Mouse (Mus musculus) erythroblast, adult 5-6 weeks (primary cell): ENCODE measurements around the gene Sppl3. TPM values are rescaled to one million over a fixed set of nuclear protein-coding genes. Genes with fewer than 3 reads are reported as not detected.
A peak's percentile ranks its signal among the peaks of the same experiment; 100 is the strongest.
"Not testable (repeated sequence)": the region's sequence is repeated elsewhere in the genome, so short reads cannot be mapped to it uniquely, and the experiment has no call there.

Source experiments
- ATAC-seq: replicated peaks from 2 replicates; pipeline ENCODE4 v1.8.0; 2016; ENCODE audit warnings: moderate number of reproducible peaks, mild to moderate bottlenecking, moderate TSS enrichment, inconsistent platforms; ENCODE audit not compliant: poor library complexity, low FRiP score, severe bottlenecking
- total RNA-seq, 2 experiments: library from RNA; stranded (forward) in 1 of 2; stranded (reverse) in 1 of 2; fragments of 150-400 nt in 1 of 2; fragments of 200-764, 138-1000 nt in 1 of 2; gene quantifications; 2 replicates each; pipeline versions ENCODE4 v1.2.3 to v1.2.4; 2015 to 2017; ENCODE audit warnings: low replicate concordance in 2 of 2

Gene Sppl3
- total RNA-seq, 2 experiments from 2014 or later, result 39.0 to 57.8 TPM

DNA sequence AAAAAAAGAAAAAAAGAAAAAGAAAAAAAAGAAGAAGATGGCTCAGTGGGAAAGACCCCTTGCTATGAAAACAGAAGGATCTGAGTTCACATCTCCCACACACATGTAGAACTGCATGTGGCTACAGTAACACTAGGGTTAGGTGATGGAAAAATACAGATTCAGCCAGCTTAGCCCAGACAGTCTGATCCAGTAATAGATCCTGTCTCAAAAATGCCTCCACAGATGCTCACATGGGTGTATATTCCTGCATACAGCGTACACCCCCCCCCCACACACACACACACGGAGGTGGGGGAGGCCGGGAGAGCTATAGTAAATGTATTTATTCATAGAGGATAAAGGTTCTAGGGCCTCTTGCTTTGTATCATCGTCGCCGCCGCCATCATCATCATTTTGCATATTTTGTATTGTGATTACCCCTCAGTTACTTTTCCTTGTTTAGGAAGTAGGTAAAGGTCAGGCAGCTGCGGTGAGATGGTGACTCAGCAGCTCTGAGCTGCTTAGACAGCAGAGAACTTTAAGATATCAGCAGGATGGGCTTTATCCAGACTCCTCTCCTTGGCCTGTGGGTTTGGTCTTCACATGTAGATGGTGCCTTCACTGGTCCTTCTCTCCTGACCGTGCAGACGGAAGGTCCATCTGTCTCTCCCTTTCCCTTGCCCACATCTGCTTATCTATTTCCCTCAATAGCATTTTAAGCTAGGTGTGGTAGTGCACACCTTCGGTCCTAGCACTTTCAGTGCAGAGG, 57.9 kb downstream of the Sppl3 start:
- peak; percentile 59 for ATAC-seq

DNA sequence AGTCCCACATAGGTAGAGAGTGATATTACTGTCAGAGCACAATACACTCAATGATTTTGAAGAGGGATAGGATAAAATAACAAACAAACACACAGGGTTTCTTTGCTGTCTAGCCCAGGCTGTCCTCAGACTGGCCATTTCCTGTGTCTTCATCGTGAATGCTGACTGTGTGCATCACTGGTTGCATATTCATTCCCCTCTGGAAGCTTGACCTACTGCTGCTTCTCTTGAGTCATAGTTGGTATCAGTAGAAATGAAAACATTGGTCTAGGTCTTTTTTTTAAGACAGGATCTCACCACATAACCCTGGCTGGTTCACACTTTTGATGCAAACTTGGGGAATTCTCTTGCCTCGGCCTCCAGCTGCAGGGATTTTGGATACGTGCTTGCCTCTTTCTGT, 58.7 kb downstream of the Sppl3 start:
- no peak for ATAC-seq

DNA sequence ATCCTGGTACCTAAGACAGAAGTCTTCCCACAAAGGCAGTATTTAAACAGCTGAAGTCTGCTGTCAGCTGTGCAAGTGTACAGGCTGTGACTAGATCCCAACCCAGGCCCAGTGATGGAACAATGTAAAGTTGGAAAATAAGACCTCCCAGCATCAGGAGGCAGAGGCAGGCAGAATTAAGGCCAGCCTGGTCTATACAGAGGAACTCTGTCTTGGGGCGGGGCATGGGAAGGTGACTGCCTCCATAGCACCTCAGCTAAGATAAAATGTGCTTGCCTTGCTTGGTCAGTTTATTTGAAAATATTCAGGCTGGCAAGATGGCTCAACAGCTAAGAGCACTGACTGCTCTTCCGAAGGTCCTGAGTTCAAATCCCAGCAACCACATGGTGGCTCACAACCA, 59.5 kb downstream of the Sppl3 start:
- ATAC-seq, result no peak

DNA sequence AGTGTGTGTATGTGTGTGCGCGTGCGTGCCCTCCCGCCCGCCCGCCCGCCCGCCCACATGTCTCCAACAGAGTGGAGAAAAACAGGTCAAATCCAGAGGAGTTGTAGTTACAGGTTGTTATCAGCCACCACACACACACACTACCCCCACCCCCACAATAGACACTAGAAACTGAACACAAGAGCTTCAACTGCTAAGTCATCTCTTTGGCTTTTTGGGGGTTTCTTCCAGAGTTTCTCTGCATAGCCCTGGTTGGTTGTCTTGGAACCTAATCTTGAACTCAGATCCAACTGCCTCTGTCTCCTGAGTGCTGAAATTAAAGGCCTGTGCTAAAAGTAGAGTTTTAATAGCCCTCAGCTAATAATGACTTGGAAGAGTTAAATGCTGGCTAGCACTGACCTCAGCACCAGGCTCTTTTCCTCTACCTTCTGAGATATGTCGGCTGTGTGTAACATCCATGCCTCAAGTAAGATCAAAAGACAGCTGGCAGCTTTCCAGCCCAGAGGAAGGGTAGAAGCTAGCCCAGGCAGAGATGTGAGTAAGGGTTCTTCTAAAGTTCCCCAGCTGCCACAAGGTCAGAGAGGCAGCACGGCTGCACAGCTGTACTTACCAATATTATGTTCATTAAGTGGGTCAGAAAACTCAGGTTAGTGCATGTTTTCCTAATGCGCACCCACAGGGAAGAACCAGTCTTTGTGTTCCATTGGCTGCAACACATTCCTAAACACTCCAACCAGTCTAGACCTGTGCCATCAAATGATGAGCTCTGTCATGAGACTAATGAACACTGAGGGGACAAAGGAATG, 60.4 kb downstream of the Sppl3 start:
- peak; percentile 33; the same call in 1 of the 2 replicates for ATAC-seq

DNA sequence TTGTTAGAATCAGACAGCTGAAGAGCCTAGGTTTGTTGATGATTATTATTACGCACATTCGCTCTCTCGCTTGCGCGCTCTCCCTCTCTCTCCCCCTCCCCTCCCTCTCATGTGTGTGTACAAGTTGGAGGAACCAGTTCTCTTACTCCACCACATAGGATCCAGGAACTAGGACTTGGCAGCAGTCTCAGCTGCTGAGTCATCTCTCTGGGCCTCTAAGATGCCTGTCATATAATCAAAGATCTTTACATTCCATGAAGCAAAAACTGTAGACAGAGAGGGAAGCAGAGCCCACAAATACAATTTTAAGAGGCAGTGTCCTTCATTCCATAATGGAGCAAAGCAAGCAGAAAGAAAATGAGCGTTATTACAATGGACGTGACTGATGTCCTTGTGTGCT, 61.2 kb downstream of the Sppl3 start:
- ATAC-seq, result peak; percentile 66

DNA sequence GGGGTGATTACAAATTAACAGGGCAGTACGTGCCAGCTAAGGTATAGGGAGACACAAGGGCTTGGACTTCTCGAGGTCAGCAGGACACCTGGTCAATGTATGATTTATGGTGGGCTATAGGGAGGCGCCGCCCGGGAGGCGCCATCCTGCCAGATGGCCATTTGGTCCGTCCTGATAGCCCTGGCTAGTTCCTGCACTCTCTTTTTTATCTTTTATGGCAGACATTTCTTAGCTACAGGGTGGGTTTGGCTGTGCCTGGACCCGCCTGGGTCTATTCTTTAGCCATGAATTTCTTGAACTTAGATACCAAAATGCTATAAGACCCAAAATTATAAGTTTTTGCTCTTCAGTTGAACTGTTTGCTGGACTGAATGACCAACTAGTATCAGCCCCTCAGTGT, 62.4 kb downstream of the Sppl3 start:
- ATAC-seq, result not testable (repeated sequence)

DNA sequence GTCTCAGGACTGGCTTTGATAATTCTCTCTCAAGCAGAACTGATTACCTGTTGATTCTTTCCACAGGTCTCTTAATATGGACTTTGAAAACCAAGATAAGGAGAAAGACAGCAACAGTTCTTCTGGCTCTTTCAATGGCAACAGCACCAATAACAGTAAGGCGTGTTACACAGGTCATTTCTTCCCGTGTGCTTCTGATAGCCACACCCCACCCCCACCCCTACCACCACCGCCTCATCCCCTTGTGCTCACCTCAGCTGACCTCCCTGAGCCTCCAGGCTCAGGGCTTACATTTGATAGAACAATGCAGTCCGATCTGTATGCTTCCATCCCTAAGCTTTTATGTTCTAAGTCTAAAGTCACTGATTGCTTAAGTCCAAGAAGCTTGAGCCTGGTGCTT, 63.8 kb downstream of the Sppl3 start:
- ATAC-seq, result no peak

DNA sequence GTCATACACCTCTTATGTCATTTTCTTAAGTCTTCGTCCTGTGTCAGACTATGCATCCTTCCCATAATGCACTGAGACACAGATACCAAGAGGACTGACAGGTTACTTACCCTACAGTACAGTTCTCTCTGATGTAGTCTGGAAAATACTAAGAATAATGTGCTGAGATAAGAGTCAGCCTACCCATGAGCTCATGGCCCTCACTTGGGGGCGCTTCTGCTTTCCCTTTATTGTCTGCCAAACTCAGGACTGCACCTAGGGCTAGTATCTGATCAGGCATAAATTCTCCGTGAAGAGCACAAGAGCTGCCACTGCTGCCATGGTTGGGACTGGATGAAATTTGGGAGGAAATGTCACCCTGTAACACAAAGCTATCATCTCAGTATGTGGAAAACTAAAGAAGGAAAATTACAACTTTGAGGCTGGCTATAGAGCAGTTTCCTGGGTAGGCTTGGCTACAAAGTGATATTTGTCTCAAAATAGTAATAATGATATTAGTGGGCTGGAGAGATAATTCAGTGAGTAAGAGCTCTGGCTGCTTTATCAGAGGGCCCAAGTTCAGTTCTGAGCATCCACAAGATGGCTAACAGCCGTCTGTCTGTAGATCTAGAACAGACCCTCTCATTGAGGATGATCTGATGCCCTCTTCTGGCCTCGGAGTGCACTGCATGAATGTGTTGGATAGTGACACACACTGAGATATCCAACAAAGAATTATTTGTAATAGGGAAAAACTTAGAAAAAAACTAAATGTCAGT, 65.4 kb downstream of the Sppl3 start:
- ATAC-seq, result peak; percentile 65

DNA sequence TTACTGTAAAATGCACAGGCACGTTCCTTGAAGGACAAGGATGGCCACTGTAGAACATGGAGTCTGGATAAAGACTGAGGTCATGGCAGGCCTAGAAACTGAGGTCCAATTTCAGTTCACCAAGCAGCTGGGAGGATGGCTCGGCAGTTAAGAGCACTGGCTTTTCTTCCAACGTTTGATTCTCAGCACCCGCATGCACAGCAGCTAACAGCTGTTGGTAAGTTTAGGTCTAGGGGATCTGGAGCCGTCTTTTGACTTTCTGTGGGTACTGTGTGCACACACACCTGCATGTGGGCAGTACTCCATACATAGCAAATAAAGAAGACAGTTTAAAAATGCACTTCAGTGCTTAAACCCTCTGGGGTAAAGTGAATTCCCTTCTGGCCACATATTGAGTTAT, 70.7 kb downstream of the Sppl3 start:
- no peak for ATAC-seq

DNA sequence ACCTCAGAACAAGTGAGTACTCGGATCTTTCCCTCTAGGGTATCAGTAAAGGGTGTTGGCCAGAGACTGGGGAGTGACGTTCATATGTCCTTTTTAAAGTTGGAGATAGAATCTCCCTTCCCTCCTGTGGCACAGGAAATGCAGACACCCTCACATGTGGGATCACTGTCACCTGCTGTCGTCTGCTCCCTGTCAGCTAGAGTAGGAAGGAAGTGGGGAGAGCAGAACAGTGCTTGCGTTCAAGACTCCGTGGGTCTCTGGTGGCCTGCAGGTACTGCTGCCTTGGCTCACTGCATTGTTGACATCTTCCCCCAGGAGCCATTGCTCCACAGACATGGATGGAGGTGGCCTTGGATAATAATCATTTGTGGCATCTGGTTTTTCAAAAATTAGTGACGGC, 72.6 kb downstream of the Sppl3 start:
- no peak for ATAC-seq

DNA sequence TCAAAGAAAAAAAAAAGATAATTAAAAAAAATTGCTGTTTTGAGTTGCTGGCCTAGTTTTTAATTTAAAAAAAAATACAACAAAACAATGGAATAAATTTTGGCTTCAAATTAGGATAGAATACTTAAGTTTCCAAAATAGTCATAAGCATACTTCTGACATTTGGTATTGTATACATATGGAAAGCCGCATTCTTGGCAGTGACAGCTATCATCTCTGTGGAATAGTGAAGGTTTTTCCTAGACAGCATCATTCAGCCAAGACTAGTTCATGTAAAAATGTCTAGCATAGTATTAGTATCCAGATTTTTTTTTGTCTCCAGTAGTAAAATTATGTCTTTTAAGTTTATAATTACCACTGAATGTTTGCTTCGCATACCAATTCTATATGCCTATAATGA, 74.7 kb downstream of the Sppl3 start:
- no peak for ATAC-seq

DNA sequence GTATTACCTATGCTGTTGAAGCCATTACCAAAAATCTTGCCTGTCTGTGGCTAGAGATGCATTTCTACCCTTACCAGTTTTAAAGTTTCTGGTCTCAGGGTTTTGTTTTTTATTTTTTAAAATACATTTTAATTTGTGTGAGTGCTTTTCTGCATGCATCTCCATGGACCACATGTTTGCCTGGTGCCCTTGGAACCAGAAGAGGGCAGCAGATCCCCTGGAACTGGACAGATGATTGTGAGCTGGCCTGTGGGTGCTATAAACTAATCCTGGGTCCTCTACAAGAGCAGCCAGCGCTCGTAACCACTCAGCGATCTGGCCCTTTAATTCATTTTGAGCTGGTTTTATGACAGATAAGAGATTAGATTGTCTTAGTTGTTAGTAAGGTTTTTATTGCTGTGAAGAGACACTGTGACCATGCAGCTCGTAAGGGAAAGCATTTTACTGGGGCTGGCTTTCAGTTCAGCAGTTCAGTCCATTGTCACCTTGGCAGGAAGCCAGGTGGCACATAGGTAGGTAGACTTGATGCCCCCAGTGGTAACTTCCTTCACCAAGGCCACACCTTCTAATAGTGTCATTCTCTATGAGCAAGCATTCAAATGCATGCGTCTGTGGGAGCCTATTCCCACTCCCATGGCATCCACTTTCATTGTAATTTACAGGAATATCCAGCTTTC, 78.8 kb downstream of the Sppl3 start:
- no peak for ATAC-seq

DNA sequence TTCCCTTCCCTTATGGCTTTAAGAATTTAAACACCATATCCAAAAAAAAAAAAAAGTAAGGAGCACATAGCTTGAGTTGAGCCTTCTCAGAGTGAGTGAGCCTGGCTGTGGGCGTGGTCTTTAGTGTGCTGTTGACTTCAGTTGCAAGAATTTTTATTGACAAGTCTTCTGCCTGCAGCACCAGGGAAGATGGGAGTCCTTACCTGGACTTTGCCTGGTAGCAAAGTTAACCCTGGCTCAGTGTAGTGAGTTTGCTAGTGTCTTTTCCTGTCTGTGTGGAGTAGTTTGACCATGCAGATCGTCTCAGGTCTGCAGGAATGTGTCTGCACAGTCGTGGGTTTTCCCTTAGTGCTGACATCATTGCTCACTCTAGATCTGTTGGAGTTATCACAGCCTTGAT, 80.1 kb downstream of the Sppl3 start:
- no peak for ATAC-seq

DNA sequence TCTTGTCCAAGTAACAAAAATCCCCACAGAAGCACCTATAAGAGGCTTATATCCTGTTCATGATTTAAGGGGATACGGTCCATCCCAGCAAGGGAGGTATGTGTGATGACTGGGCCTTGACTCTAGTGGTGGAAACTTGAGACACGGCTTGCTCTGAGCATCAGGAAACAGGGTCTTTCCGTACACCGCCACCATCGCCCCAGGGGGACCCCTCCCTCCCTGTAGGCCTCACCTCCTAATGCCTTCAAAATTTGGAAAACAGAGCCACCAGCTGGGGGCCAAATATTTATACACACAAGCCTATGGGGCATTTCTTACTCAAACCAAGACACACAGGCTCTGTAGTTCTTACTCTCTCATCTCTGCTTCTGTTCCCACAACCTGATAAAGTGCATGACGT, 80.8 kb downstream of the Sppl3 start:
- ATAC-seq, result no peak

DNA sequence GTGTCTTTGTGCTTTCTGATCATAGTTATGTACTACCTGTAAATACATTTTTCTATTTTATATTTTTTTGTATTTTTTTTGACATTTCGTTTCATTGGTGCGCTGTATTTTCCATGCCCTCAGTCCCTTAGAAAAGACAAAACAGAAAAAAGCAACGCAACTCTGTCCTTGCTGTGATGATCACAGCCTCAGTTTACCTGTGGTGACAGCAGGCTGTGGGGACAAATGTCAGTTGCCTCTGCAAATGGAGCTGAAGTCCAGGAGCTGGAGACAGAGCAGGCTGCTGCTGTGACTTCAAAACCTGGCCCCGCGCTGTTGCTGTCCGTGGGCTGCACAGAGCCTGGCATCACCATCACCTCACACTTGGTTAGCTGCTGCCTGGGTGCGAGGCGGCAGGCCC, 87.3 kb downstream of the Sppl3 start, which contains the start of gene Gm10401:
Gene Gm10401 (minus strand): TSS at position 101 of the 400 bp plus-strand sequence.
- ATAC-seq, result no peak

DNA sequence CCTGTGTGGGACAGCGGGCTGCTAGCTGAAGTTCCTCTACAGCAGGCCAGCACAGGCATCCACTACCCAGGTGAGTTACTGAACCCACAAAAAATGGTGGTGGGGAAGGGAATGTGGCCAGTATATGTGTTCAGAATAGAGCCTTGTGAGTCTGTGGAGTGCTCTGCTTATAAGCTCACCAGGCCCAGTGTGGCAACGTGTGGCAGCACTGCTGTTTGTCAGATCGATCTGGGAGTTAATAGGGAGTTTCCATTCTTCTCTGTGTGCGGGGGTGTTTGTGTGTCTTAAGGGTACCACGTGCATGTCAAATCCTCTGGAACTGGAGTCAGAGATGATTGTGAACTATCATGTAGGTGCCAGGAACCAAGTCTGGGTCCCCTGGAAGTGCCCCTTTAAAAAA, 88.6 kb downstream of the Sppl3 start:
- ATAC-seq, result no peak

DNA sequence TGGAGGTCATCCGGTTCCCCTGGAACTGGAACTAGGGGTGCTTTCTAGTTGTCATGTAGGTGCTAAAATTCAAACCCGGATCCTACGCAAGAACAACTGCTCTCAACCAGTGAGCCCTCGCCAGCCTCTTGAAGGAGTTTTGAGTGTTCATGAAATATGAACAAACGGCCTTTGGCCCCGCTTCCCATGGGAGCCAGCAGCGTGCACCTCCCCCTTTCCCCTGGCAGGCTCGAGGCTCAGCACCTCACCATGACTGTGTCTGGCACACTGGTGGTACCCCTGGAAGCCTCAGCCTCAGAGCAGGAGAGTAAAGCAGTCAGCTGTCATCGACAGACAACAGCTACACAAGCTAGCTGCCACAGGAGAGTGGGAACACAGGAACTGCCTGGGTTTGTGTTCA, 89.1 kb downstream of the Sppl3 start:
- ATAC-seq, result no peak

DNA sequence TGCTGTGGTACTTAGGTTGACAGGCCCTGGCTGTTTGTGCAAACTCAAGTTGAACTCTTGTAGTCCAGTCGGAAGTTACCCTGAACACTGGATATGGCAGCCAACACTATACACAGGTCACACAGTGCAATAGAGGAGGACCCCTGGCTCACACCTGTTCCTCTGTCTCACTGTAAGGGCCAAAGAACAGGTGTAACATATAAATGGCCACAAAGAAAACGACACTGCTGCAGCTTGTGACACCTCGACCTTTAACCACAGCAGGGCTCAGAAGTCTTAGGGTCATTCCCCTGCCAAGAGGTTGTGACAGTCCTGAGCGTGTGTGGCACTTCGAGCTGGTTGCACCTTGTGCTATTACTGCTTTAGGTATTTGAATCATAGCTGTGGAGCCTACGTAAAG, 89.5 kb downstream of the Sppl3 start:
- ATAC-seq, result no peak

DNA sequence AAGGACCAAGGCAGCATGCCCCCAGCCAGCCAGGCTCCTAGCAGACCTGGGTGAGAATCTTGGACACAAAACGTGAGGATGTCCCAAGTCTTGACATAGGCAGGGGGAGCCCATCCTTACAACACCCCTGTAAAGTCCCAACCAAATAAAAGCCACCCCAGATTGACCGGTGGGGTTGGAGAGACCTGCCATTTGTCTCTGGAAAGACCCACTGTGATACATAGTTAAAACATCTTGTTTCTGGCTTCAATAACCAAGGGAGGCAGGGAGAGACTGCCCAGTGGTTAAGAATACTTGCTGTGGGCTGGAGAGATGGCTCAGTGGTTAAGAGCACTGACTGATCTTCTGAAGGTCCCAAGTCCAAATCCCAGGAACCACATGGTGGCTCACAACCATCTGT, 91.3 kb downstream of the Sppl3 start:
- no peak for ATAC-seq

DNA sequence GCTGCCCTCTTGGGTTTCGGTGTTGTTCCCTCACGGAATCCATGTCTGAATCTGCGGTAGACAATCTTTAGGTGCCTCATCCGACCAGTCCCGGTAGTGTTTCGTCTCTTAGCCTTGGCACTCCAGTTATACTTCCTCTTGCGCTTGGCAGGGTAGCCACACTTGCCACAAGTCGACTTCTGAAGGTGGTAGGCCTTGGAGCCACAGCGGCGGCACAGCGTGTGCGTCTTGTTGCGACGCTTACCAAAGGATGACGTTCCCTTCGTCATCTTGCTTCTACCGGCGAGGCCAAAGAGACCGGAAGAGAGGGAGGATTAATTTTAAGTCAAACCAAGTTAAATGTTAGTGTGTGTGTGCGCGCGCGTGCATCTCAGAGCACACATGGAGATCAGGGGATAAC, 92.3 kb downstream of the Sppl3 start:
- not testable (repeated sequence) for ATAC-seq
